Mouse (Mus musculus) liver, embryonic 14.5 days (tissue): ENCODE measurements around the gene Cnbd2.

Experiments used
- CTCF ChIP-seq: IDR thresholded peaks from 2 replicates; pipeline ENCODE4 v1.5.1; 2016; ENCODE audit warnings: antibody characterized with exemption, low read depth, control low read depth
- EP300 ChIP-seq: IDR thresholded peaks from 2 replicates; pipeline ENCODE4 v1.6.1; 2016; ENCODE audit warnings: antibody characterized with exemption, low read depth

DNA sequence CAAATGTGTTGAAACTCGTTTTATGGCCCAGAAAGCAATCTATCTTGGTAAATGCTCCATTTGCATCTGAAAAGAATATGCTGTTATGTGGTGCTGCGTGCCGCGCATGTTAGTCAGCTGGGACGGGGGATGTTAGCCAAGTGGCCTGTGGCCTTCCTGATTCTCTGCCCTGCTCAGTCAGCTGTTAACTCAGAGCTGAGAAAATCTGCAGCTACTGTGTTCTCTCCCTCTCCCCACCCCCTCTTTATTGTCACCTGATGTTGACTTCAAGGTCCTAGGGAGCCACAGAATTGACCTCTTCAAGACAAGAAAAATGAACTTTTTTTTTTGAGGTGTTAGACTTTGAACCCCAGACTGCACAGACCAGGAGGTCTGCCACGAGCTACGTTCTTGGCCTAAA is 43.9 kb downstream of the Cnbd2 start:
- TF ChIP-seq EP300 (no peak), CTCF (no peak)
